Mouse (Mus musculus) urinary bladder, postnatal 14 days (tissue): ENCODE results near the gene Fbxo17.
A peak's percentile ranks its signal among the peaks of the same experiment; 100 is the strongest.
"Not testable (repeated sequence)": the region's sequence is repeated elsewhere in the genome, so short reads cannot be mapped to it uniquely, and the experiment has no call there.

ENCODE experiments used
- DNase-seq: peaks from one replicate; pipeline ENCODE4 v3.0.0; 2021; ENCODE audit warnings: low spot score

Gene Fbxo17

GRCm38 (mm10) chr7:28716590-28717281, at the start of gene Fbxo17:
Gene Fbxo17 (plus strand): TSS chr7:28716804.
- DNase-seq: peak; percentile 64

- no peak for DNase-seq
Measured at GRCm38 (mm10) chr7:28671172-28671571, 45.4 kb upstream of the Fbxo17 start.

GRCm38 (mm10) chr7:28672276-28672675, 44.3 kb upstream of the Fbxo17 start:
- no peak for DNase-seq

- not testable (repeated sequence) for DNase-seq
Measured at GRCm38 (mm10) chr7:28672786-28673185, 43.8 kb upstream of the Fbxo17 start.

- no peak for DNase-seq
Measured at GRCm38 (mm10) chr7:28674994-28675393, 41.6 kb upstream of the Fbxo17 start.

GRCm38 (mm10) chr7:28675746-28676145, 40.9 kb upstream of the Fbxo17 start:
- peak; percentile 24 for DNase-seq

GRCm38 (mm10) chr7:28676811-28677541, 39.6 kb upstream of the Fbxo17 start:
- DNase-seq: peak; percentile 33

GRCm38 (mm10) chr7:28677624-28678023, 39.0 kb upstream of the Fbxo17 start:
- no peak for DNase-seq

- DNase-seq: no peak
Measured at GRCm38 (mm10) chr7:28691075-28691474, 25.5 kb upstream of the Fbxo17 start.

- no peak for DNase-seq
Measured at GRCm38 (mm10) chr7:28692545-28693320, 23.9 kb upstream of the Fbxo17 start, which contains the start of gene Fbxo27. Gene Fbxo27 (plus strand): TSS chr7:28692849.

GRCm38 (mm10) chr7:28693321-28693966, 23.2 kb upstream of the Fbxo17 start:
- peak; percentile 85 for DNase-seq

GRCm38 (mm10) chr7:28694423-28694822, 22.2 kb upstream of the Fbxo17 start:
- peak; percentile 45 for DNase-seq

- DNase-seq: no peak
Measured at GRCm38 (mm10) chr7:28694966-28695511, 21.6 kb upstream of the Fbxo17 start.

GRCm38 (mm10) chr7:28697277-28697676, 19.3 kb upstream of the Fbxo17 start:
- DNase-seq: peak; percentile 37

- no peak for DNase-seq
Measured at GRCm38 (mm10) chr7:28700269-28700668, 16.3 kb upstream of the Fbxo17 start.

GRCm38 (mm10) chr7:28701306-28701705, 15.3 kb upstream of the Fbxo17 start:
- not testable (repeated sequence) for DNase-seq

GRCm38 (mm10) chr7:28702601-28703143, 13.9 kb upstream of the Fbxo17 start:
- DNase-seq: no peak

GRCm38 (mm10) chr7:28709454-28709853, 7.2 kb upstream of the Fbxo17 start:
- DNase-seq: no peak

GRCm38 (mm10) chr7:28710962-28711361, 5.6 kb upstream of the Fbxo17 start:
- DNase-seq: no peak

- DNase-seq: no peak
Measured at GRCm38 (mm10) chr7:28714667-28715066, 1.9 kb upstream of the Fbxo17 start.

- no peak for DNase-seq
Measured at GRCm38 (mm10) chr7:28715598-28715997, 1.0 kb upstream of the Fbxo17 start.
